Mouse (Mus musculus): Measurements from ENCODE around the gene Dhx30.
"Not testable (repeated sequence)": the region's sequence is repeated elsewhere in the genome, so short reads cannot be mapped to it uniquely, and the experiment has no call there.

Dhx30 gene

DNA sequence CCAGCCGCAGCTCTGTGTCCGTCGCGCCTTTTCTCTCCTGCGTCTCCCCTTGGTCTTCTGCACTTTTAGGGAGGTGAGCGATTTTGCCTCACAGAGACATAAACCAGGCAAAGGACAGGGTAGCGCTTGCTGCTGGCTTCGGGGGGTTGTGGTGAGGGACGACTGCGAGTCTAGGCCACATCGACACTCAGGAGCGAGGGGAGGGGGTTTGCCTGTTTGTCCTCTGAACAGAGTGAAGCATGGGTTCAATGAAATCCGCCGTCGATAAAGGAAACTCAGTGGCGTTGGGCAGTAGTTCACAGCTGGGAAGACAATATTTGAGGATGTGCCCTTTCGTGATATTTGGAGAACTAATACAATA is at the start of gene Dhx30:
Gene Dhx30 (minus strand): TSS at position 52 of the 361 bp plus-strand sequence.
- DNase-seq (ENCODE audit: low spot score in 2 of 2), result no peak

DNA sequence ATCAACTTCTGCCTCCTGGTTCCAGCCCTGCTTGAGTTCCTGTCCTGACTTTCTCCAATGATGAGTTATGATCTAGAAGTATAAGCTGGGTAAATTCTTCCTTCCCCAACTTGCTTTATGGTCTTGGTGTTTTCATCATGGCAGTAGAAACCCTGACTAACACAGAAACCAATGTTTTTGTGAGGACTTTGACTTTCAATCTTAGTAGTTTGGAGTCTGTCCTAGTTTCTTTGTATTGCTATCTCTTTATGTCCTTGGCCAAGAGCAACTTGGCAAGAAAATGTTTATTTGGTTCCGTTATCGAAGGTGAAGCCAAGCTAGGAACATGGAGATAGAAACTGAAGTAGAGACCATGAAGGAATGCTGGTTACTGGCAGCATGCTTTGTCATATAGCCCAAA is 45.4 kb upstream of the Dhx30 start:
- no peak for DNase-seq (ENCODE audit: low spot score in 2 of 2)

DNA sequence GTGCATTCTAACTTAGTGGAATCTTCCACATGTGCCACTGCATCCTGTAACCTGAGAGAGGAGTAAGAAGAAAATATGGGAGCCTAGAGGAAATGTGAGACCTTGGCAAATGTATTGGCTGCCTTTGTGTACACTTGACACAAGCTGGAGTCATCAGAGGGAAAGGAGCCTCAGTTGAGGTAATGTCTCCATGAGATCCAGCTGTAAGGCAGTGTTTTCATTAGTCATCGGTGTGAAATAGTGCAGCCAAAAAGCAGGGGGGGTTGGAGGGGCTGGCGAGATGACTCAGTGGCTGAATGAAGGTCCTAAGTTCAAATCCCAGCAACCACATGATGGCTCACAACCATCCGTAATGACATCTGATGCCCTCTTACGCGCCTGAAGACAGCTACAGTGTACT is 44.8 kb upstream of the Dhx30 start:
- no peak for DNase-seq (ENCODE audit: low spot score in 2 of 2)

DNA sequence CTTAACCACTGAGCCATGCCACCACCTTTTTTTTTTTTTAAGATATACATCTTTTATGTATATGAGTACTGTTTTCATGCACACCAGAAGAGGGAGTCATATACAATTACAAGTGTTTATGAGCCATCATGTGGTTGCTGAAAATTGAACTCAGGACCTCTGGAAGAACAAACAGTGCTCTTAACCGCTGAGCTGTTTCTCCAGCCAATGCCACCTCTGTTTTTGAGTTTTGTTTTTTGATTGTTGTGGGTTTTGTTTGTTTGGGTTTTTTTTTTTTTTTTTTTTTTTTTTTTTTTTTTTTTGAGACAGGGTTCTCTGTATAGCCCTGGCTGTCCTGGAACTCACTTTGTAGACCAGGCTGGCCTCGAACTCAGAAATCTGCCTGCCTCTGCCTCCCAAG is 42.9 kb upstream of the Dhx30 start:
- not testable (repeated sequence) for DNase-seq (ENCODE audit: low spot score in 2 of 2)

DNA sequence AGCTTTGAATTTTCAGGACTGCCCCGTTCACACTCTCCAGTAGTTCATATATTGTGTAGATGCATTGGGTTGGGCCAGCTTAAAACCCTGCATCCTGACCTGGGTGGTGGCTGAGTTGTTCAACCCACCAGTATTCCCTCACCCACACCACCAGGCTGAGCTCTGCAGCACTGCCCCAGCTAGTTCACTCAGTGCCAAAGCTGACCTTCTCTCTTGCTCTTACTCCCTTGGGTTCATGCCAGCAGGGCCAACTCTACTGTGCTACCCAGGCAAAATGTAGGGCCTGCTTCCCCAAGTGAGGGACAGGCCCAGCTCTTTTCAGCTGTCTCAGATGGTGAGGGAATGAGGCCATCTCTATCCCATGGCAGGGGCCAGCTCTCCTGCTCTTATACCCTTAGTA is 41.4 kb upstream of the Dhx30 start:
- DNase-seq (ENCODE audit: low spot score in 2 of 2), result no peak

DNA sequence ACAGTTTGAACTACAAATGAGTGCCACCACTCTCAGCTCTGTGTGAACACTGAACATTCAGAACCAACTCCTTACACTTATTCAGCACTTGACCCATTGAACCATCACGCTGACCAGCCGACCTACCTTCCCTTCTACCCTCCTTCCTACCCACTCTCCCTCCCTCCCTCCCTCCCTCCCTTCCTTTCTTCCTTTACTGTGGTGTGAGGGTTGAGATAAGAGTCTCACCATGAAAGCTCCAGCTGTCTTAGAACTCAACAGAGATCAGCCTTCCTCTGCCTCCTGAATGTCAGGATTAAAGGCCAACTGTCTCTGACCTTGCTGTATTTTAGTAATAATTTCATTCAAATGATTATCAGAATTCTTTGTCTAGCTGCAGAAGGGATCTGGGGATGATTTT is 31.0 kb upstream of the Dhx30 start:
- DNase-seq (ENCODE audit: low spot score in 2 of 2), result no peak

DNA sequence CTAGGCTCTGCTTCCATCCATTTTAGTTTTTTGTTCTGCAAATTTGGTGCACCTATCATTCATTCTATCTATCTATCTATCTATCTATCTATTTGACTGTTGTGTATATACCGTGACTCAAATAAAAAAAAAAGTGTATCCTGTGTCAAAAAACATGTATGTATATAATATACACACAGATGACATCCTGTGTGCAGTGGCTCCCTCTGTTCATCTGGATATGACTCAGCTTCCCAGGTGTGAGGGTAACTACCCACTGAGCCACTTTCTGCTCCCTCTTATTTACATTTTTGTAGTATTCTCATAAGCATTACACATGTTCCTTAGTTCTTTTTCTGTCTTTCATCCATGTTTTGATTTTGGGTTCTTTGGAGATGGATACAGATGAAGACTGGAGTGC is 24.5 kb upstream of the Dhx30 start:
- DNase-seq (ENCODE audit: low spot score in 2 of 2), result no peak

DNA sequence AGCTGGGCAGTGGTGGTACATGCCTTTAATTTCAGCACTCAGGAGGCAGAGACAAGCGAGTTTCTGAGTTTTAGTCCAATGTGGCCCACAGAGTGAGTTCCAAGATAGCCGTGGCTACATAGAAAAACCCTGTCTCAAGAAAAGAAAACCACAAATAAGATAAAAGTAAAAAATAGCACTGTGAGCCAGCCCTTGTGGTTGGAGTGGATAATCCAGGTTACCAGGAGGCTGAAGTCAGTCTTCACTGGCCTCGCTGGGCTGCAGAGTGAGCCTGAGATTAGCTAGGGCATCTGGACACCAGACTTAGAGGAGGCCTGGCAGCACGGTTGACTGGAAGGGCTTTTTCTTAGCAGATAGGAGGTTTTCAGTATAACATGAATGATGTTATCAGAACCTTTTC is 21.5 kb upstream of the Dhx30 start:
- DNase-seq (ENCODE audit: low spot score in 2 of 2), result no peak

DNA sequence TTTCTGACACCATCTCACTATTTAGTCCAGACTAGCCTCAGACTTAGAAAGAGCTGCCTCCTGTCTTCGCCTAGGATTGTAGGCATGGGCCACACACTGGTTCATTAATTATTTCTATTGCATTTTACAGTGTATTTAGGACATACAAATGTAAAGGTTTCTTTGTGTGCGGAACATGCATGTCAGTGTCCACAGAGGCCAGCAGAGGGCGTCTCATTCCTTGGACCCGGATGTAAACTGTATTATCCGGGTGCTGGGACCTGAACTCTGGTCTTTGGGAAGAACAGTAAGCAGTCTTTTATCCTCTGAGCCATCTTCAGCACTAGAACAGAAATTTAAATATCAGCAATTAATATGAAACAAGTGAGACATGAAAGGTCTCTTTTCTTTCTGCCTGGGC is 16.5 kb upstream of the Dhx30 start:
- peak in 1 of 2 experiments; percentile 25 for DNase-seq (ENCODE audit: low spot score in 2 of 2)

DNA sequence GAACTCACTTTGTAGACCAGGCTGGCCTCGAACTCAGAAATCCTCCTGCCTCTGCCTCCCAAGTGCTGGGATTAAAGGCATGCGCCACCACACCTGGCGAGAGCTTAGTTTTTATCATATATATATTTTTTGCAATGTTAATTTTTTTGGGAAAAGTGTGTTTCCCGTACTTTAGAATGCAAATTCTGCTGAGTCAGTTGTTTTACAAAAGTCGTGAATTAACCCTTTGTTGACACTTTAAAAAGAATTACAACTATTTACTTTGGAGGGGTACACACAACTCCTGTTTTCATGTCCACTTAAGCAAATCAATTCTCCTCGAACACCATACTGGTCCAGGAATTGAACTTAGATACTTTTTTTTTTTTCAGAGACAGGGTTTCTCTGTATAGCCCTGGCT is 15.3 kb upstream of the Dhx30 start:
- no peak for DNase-seq (ENCODE audit: low spot score in 2 of 2)

DNA sequence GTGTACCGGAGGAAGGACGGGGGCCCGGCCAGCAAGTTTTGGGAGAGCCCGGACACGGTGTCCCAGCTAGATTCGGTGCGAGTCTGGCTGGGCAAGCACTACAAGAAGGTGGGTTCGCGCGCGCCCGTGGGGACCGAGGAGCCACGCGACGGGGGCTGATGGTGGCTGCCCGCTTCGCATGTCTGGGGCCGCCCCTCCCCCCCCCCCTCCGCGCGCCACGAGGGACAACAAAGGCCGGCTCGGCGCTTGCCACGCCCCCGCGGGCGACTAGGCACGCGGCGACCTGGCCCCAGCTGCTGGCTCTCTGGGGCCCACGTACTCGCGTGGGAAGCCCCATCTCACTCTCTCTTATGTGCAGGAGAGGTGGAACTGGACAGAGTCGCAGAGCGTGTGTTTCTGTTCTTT is 14.6 kb upstream of the Dhx30 start:
- peak in 1 of 2 experiments; percentile 74 for DNase-seq (ENCODE audit: low spot score in 2 of 2)

DNA sequence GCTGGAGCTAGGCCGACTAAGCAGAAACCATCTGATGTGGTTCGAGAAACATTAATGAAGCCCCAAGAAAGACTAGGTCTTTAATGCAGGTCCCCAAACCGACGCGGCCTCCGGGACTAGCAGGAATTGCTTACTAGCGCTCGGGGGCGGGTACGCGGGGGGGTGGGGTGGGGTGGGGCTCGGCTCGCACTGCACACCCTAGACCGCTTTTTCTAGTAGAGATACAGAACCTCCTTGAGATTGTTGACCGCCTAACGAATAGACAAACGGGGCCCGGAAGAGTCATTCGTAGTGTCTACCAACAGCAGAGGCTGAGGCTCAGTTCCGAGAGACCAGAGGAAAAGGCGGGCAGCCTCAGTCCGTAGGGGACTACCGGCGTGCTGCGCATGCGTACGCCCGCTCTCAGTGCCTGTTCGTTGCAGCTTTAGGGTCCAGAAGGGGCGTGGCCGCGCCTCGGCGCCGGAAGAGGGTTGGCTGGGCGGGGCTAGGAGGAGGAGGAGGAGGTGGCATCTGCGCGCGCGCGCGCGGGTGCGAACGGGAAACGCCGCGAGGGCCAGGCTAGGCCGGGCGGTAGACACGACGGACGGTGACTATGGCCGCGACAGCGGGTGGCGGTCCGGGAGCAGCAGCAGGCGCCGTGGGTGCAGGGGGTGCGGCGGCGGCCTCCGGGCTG is 14.0 kb upstream of the Dhx30 start:
- DNase-seq (ENCODE audit: low spot score in 2 of 2), result peak; percentile 98 to 100

DNA sequence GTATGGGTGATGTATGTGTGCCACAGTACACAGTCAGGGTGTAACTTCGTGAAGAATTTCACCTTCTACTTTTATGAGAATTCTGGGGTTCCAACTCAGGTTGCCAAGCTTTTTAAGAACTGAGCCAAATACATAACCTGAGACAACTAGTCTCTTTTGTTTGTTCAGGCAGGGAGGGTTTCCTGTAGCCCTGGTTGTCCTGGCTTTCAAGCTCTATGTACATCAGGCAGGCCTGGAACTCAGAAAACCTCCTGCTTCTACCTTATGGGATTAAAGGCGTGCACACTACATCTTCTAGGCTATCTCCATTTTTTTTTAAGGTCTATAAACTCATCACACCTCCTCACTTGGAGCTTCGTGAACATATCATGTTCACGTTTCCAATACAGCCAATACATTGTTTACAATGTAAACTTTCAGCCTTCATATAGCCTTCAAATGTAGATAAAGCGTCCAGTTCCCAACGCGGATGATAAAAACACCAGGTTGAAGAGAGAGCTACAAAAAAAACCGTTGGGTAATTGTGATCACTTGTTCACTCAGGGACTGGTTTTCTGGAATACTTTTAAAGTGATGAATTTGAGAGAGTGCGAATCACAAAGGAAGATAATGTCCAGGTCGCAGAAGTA is 13.4 kb upstream of the Dhx30 start:
- DNase-seq (ENCODE audit: low spot score in 2 of 2), result peak in 1 of 2 experiments; percentile 19

DNA sequence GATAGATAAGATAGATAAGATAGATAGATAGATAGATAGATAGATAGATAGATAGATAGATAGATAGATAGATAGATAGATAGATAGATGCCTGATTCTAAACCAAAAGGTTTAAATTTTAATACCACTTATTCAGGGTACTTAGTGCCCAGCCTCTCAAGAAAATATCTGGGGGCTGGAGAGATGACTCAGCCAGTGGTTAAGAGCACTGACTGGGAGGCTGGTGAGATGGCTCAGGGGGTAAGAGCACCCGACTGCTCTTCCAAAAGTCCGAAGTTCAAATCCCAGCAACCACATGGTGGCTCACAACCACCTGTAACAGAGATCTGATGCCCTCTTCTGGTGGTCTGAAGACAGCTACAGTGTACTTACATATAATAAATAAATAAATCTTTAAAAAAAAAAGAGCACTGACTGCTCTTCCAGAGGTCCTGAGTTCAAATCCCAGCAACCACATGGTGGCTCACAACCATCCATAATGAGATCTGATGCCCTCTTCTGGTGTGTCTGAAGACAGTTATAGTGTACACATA is 6.4 kb upstream of the Dhx30 start:
- not testable (repeated sequence) for DNase-seq (ENCODE audit: low spot score in 2 of 2)

DNA sequence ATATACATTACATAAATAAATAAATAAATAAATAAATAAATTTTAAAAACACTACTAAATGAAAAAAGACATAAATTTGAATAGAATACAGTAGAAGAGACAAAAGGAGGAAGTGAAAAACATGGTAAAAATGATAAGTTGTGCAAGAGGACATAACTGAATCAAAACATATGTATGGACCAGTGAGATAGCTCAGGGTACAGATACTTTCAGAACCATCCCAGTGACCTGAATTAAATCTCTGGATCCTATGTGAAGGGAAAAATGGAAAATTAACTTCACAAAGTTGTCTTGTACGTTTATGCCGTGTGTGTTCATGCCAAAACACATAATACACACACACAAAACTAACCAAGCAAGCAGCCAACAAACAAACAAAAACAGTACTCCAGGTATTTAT is 5.7 kb upstream of the Dhx30 start:
- DNase-seq (ENCODE audit: low spot score in 2 of 2), result no peak

DNA sequence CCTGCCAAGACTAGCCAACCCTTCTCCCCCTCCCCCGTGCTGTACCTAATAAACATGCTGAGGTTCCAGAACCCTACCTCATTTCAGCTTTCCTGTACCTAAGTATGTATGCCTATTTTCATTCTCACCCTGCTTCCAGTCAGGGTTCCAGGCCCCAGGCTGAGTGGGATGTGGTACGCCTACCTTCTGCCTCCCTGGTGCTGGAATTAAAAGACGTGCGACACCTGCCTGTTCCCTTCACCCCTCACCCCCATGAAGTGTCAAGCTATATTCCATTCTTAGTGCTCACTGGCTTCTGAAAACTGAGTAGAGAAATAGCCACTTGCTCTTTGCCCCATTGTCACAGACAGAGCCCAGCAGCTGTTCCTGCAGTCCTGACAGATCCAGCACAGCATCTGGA is 3.8 kb upstream of the Dhx30 start:
- no peak for DNase-seq (ENCODE audit: low spot score in 2 of 2)

DNA sequence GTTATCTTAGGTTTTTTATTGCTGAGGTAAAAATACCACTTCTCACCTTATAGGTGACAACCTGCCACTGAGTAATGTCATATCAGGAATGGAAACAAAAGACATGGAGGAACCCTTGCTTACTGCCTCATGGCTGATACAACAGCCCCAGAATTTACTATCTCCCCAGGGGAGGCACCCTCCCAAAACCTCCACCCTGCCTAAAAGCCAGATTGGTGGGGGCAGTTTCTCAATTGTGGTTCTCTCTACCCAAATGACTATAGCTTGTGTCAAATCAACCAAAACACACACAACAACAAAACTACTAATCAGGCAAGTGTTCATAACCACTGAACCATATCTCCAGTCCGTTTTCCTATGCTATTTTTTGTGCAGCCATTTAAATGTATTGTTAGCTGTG is 619 bp upstream of the Dhx30 start:
- no peak for DNase-seq (ENCODE audit: low spot score in 2 of 2)

DNA sequence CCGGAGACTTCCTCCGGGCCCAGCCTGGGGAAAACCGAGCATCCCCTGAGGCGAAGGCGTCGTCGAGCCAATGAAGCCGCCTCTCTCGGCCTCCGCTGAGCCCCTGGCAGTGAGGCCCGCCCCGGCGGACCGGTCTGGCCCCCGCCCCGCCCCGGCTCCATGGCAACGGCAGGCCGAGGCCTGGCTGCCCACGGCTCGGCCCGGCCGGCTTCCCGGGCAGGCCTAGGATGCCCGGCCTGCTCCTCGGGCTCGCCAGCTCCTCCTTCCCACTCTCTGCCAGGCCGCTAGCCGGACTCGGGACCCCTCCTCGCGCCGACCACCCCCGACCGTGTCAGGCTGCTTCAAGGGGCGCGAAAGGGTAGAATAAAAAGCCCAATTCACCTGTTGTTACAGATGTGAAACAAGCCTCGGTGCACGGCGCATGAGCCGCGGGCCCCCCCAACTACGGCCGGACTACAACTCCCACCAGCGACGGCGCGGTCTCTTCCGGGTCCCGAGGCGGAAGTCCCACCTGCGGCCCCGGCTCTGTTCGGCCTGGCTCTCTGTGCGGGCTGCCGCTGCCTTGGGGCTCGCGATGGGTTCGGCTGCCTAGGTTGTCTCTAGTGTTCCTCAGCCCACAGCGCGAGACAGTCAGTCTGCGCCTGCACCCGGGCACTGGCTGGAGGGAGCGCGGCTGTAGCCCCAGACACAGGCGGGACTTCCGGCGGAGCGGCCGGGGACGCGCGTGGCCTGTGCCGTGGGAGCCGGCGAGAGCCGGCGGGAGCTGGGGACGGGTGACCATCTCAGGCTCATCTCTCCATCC is 452 bp downstream of the Dhx30 start, which contains the start of gene Smarcc1:
Gene Smarcc1 (plus strand): TSS at position 732 of the 802 bp plus-strand sequence.
- peak; percentile 86 to 89 for DNase-seq (ENCODE audit: low spot score in 2 of 2)

DNA sequence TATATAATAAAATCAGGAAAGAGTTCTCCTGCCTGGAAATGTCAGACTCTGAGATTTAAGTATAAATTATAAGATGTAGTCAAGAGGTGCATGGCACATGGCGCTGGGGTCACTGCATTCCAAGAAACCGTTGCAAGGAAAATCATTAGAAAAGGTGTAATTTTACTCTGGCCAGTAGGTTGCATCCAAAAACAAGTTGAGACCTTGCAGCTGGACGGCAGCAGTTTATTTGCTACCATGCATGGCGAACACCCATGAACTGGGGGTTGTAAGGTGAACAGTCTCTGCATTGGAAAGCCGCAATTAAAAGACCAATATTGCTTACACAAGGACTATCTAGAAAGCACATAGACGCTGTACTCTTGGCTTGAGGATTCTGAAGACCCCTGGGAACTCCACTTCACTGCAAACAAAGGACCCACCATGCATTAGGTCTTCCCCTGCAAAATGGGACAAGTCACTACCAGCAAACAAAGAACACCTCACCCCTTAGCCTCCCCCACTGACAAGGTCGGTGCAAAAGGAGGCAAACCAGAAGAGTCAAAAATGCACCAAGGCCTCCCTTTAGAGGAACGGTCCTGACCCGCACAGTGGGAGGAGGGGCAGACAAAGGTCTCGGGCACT is 1.2 kb downstream of the Dhx30 start:
- DNase-seq (ENCODE audit: low spot score in 2 of 2), result no peak

DNA sequence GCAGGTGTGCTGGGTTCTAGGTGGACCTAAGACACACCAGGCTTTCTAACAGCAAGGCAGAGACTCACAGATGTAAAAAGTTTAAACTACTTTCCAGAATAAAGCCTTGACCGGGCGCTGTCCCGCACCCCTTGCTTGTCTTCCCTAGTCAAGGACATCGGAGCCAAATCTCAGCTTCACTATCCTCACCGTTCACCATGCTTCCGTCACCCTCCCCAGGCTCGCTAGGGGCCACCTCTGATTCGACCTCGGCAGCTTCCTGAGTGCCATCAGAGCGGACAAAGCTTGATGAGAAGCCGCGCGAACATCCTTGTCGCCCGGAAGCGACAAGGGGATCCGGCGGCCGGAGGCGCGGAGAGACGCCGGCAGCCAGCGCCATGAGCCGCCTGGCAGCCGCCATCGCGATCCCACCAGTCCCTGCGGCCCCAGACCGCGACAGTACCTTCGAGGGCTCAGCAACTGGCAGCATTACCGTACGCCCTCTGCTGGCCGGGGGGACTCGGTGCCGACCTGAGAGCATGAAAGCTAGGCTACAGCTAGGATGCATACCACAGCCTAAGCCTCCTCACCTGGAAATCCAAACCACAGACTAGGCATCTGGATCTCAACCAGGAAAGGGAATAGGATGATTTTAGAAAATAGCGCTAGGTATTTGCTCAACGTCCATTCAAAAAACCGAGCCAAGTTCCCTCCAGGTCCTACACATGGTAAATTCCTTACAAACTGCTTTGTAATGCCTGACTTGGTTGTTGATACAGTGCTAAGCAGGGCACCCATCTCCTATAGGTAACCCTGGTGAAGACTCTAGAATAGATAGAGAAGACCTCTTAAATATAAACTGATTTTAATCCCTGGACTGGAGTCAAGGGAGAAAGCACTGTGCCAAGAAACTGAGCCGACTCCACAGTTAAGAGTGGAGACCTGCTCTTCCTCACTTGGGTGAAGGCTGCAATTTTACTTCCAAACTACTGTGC is 16.7 kb downstream of the Dhx30 start:
- peak; percentile 91 to 97 for DNase-seq (ENCODE audit: low spot score in 2 of 2)

DNA sequence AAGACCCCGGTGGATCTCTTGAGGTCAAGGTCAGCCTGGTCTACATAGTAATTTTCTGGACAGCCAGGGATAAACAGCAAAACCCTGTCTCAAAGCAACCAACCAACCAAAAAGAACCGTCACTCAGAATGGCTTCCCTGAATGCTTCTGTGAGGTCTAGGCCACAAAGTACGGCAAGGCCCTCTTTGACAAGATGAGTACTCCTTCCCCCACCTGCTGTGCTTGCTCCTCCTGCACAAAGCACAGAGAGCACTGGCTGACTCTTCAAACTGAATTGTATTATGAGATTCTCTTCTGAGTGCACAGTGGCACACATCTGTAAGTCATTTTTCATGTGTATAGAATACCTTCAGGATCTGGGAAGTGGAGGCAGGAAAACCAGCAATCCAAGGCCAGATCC is 19.8 kb downstream of the Dhx30 start:
- DNase-seq (ENCODE audit: low spot score in 2 of 2), result no peak
